Mouse (Mus musculus) cerebellum, postnatal 36 days (tissue): ENCODE measurements around the gene Naga.
"Not testable (repeated sequence)": the region's sequence is repeated elsewhere in the genome, so short reads cannot be mapped to it uniquely, and the experiment has no call there.

ENCODE experiments used
- DNase-seq, 2 experiments: peaks; one replicate each; pipeline ENCODE4 v3.0.0; 2021 to 2022; ENCODE audit warnings: mixed read lengths in 2 of 2

Gene Naga

DNA sequence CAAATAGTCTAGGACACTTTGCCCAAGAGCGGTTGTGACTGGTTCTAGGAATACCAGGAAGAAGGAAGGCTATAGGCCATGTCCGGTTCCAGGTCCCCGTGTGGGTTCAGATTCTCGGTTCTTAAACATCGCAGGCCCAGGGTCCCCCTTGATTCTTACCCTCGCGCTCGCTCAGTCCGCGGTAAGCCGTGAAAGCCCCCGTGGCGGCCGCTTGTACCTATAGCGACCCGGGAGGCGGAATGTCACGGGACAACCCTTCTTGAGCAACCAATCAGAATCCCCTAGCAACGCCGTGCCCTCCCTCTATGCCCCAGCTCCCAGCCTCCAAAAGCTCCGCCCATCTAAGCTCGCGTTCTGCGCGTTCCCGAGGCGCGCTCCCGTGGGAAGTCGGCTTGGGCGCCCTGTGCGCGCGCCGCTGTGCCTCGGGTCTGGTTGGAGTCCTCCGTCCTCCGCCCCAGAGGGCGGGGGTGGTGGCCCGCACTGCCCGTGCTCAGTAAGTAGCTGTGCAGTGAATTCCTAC lies at the start of gene Naga, which contains the start of the genes Pheta2 and Smdt1:
Gene Naga (minus strand): TSS at position 333 of the 520 bp plus-strand sequence.
Gene Pheta2 (plus strand): TSS at position 350 of the 520 bp plus-strand sequence.
Gene Smdt1 (plus strand): TSS at position 367 of the 520 bp plus-strand sequence.
- peak; percentile 94 to 97 for DNase-seq

DNA sequence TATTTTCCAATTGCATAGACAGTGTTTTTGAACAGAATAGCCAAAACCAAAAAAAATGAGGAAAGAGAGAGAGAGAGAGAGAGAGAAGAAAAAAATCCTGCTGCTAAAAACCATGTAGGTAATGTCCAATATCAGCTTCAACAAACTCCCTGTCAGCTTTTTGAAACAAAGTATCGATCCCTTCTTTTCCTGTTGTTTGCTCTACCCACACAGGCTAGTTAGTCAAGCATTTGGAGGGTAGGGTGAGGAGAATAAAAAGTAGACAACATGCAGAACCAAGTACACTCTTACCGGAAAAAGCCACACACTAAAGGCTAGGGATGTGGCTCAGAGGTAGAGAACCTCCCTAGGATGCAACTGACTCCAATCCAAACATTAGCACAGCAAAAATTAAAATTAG lies 47.0 kb upstream of the Naga start:
- no peak for DNase-seq

DNA sequence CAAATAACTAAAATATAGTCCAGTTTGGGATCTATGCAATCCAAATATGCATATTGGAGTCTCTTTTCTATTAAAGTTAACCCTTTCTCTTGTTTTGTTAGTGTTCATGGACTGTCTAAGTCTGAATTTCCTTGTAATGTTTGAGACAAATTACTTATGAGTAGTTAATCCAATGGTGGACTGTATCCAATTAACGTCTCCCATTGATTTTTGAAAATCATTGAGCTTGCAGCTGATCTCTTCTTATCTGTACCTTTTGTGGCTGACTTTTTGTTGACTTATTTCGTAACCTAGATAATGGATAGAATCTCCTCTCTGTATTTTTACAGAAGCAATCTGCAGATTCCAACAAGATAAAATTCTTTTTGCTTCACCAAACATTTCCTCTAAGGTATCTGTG lies 43.7 kb upstream of the Naga start:
- no peak for DNase-seq

DNA sequence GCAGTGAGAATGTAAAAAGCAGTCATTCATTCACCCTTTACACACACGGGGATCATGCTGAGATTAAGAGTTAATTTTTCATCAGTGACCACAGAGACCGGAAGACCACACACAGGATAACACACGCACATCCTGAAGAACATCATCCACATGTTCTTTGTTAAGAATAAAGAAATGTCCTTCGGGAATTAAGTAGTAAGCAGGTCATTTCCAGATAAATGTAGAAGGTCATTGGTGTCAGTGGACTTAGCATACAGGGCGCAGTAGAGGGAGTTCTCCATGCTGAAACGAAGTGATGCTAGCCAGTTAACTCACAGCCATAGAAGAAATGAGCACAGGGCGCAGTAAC lies 42.0 kb upstream of the Naga start:
- DNase-seq = no peak

DNA sequence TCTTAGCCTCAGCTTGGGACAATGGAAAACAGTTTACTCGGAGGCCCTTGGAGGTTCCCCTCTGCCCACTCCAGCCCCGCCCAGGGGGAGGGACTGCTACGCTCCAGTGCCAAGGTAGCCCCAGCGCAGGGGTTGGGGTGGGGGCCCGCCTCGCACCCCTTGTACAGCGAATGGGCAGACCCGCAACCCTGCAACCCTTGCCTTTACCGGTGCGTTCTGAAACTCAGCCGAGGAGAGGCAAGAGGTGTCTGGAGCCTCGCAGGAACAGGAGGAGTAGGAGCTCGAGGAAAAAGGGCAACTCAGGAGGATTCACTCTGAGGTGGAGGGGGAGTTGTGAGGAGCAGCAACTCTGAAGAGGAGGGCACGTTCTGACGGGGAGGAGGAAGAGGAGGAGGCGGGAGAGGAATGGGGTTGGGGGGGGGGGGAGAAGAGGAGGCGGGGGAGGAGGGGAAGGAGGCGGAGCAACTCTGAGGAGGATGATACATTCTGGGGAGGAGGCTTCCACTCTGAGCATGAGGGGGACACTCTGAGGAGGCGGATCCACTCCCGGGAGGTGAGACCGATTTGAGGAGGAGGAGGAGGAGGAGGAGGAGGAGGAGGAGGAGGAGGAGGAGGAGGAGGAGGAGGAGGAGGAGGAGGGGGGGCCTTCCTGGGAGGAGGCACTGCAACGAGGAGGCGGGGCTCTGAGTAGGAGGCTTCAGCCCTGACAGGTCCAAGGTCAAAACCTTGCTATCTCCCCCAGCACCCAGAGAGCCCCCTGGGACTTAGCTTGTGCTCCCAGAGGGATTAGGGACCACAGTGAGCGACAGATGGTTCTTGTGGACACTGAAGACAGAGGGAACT lies 41.4 kb upstream of the Naga start, which contains the start of gene Cyp2d22:
Gene Cyp2d22 (minus strand): TSS at position 390 of the 843 bp plus-strand sequence.
- DNase-seq = peak; percentile 41 to 47

DNA sequence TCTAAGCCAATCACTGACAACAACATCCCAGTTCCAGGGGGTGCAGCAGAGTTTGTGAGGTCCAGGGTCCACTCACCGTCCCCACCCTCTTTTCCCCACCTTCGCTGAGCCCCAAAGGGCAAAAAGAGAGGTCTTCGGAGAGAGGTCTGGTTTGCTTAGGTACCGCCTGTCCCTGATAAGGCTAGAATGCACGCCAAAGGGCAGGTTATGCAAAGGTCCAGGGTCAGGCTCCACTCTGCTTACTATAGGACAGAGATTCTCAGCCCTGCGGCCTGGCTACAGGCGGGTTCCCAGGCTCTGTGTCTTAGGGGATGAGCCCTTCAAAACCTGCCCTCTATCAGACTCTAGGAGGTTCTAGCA lies 40.8 kb upstream of the Naga start:
- DNase-seq = no peak

DNA sequence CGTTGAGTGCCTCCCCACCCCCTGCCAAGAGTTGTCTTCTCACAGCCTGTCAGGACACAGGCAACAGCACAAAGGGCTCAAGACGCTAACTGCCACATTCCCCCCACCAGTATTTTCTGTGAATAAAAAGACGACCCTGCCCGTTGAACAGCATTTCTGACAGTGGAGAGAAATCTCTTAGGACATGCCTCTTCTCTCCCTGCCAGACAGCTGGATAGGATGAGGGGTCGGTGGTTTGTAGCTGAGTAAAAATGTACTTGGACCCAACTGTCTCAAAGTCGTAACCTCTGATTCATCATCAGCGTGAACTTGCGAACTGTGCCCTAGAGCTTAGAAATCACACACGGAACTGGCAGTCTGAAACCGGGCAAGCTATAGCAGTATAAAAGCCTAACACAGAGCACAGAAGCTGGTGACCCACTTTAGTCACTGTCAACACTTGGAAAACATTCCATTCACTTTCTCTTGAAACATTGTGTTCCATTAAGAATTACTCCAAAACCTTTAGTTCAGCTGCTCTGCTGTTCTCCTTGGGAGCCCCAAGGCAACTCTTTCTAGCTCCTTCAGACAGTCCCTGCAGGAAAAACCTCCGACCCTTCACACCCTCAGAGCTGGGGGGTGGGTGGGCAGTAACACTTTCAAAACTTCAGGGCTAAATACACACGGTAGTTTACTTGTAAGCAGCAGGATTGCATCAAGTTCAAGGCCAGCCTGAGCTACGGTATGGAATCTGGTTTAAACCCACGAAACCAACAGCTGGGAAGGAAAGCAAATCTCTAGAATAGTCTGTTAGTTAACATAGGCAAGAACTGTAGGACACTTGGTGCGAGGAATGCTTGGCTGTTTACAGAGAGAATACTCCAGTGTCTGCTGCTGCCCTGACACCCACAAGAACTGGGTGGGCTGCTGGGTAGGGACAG lies 39.8 kb upstream of the Naga start:
- DNase-seq = no peak

DNA sequence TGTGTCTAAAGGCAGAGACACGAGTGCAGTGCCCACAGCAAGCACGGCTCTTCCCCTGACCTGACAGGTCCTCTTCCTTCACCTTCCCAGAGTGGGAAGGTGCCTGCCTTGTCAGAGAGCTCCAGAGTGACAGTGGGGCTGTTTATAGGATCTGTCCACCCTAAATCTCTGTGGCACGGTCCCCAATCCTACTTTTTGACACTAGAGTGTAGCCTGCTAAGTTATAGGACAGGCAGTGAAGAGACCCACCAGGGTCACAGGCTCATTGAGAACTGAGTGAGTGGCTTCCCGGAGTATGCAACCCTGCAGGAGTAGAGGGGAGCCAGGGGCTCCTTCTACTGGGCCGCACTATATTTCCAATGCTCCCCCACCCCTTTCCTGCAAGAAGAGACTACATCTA lies 39.0 kb upstream of the Naga start:
- DNase-seq = no peak

DNA sequence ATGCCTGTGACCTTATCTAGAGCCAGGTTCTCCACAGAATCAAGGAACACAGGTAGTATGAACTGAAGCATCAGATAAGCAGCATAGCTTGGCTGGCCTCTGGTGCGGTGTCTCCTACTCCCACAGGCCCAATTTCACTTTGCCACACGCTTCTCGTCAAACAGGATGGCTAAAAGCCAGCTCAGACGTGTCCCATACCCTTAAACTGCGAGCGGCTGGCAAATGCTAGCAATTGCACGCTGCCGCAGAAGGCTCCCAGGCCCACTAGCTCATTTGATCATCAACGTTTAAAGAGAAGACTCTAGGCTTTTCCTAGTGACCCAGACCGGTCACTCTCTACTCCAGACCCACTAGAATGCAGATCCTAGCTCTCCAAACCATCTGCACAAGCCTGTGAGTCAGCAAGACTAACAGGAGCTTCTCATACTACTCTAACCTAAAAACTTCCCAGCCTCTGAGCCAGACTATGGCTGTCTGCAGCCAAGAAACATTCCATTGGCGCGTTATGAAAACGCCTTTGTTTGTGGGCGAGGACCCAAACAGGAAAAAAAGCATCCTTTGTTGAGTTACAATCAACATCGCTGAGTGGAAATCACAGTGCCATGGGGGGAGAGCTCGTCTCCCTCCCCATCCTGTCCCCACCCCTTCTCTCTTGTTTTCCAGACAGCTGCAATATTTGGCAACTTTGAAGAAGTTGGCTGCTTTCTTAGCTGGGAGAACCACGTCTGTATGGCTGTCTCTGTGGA lies 37.8 kb upstream of the Naga start:
- DNase-seq = no peak

DNA sequence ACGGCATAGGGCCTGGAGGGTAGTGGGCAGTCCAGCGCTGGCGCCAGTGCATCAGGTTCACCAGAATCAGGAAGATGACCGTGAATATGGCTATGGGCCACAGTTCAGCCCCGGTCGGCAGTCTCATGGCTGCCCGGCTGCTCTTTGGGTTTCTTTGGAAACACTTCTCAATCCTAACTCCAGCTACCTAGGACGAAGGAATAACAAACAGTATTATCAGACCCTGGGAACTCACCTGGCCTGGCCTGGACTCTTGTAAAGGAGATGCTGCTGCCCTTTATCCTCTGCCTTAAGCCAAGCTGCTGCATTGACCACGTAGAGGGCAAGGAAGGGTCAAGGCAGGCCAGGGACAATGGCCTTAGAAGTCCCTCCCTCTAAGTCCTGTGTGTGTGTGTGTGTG lies 37.1 kb upstream of the Naga start:
- DNase-seq = no peak

DNA sequence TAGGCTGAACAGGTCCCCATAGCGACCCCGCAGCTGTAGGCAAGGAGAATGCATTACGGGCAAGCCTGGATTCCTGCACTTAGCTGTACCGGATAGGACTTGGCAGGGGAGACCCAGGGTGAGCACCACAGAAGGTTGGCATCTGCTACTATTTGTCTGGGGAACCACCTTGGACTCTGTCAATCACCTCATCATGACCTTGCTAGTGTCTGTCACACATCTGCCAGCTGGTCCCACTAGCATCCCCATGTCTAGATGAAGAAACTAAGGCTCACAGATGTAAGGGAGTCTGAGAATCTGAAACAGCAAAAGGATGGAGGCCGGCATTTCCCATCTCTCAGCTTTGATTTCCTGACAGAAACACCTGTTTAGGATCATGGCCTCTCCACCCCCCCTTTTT lies 35.7 kb upstream of the Naga start:
- DNase-seq = no peak

DNA sequence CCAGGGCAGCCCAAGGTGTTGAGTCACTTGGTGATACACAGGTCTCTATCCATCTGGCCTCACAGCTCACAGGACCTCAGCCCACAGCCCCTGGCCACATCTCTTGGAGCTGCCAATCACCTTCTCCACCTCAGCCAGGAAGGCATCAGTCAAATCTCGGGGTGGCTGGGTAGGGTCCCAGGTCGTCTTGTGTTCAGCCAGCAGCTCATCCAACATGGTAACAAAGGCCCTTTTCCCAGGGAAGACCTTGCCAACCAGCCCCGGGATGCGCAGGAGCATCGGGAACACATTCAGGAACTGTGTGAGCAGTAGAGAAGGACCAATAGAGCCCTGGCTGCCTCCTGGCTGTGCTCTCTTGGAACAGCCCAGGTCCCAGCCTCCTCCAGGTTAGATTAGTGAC lies 34.3 kb upstream of the Naga start:
- DNase-seq = no peak

DNA sequence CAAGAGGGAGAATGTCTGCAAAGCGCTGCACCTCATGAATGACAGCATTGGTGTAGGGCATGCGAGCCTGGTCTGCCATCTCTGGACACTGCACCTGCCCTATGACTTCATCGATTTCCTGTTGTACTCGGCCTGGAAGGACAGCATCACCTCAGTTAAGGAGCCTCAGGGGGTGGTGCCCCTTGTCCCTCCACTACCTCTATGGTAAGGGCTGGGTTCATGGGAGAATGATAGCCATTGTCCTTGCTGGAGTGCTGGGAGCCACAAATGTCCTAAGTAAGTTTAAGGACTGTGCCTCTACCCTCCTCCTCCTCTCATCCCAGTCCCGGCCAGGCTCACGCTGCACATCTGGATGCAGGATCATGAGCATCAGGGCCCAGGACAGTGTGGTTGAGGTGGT lies 33.7 kb upstream of the Naga start:
- no peak for DNase-seq

DNA sequence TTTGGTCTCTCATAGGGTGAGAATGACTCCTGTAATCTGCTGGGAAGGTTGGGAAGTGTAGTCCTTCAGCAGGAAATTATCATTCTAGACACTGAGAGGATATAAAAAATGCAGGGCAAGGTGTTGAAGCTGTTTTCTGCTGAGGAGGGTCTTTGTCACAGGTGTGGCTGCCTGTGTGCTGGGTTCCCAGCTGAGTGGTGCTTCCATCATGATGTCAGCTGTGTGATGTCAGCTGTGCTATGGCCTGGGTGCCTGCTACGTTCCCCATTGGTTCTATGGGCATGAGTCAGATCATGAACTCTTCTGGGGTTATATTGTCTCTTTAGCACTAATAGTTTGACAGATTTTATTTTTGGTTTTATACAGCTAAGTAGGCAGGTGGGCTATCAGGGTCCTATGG lies 30.1 kb upstream of the Naga start:
- DNase-seq = no peak

DNA sequence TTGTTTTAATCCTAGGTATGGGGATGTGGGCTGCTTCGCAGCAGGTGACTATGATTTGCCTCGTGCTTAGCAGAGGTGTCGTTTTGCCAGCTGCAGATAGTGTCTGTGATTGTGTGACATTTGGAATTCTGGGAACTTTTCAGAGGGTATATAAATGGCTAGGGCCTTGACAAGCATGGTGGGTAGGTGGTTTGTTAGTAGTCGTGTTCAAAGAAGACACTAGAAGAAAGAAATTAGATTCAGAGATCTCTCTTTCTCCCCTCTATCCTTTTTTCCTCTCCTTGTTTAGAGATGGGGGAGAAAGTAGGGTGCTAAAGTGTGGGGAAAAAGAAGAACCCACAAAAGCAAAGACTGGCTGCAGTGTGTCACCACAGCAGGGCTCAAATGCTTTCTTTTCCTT lies 29.4 kb upstream of the Naga start:
- DNase-seq = no peak

DNA sequence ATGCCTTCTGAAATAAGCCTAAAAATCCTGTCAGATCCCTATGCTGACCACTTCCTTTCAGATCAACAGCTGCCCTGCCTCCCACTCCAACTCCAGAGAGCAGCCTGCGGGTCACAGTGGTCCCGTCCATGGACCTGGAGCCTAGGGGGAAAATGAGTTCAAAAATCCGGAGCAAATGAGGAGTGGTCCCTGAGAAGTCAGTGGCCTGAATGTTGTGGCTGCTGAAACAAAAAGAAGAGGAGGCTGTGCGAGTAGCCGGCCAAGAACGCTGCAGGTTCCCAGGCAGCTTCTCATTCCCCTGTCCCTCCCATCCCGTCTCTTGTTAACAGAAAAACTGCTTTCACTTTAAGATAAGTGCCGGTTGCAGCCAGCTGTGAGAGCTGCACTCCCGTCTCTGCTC lies 25.8 kb upstream of the Naga start:
- not testable (repeated sequence) for DNase-seq

DNA sequence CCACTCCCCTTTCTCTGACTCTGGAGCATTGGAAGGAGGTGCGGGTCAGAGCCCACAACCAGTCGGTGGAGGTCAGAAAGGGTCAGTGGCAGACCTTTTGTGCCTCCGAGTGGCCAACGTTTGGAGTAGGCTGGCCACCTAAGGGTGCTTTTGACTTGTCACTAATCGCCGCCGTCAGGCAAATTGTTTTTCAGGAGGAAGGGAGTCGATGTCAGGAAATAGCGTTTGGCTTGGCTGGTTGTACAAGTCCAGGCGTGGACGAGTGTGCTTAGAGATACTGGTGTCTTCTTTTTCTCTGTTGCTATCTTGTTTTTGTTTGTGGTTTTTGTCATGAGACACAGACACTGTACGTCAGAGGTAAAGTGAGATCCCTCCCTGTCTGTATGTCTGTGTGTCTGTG lies 25.1 kb upstream of the Naga start:
- not testable (repeated sequence) for DNase-seq

DNA sequence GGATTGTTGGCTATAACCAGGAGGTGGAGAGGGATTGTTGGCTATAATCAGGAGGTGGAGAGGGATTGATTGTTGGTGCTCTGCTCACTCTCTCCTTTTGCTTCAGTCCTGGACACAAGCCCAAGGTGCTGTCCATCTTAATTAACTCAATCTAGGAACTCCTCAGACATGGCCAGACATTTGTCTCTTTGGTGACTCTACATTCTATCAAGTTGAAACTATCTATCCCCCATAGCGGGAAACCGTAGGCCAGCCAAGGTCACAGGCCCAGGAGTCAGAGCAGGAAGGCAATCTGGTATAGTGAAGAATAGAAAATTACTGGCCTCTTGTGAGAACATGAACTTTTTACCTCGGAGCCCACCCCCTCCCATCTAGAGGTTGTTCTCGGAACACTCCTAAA lies 23.5 kb upstream of the Naga start:
- no peak for DNase-seq

DNA sequence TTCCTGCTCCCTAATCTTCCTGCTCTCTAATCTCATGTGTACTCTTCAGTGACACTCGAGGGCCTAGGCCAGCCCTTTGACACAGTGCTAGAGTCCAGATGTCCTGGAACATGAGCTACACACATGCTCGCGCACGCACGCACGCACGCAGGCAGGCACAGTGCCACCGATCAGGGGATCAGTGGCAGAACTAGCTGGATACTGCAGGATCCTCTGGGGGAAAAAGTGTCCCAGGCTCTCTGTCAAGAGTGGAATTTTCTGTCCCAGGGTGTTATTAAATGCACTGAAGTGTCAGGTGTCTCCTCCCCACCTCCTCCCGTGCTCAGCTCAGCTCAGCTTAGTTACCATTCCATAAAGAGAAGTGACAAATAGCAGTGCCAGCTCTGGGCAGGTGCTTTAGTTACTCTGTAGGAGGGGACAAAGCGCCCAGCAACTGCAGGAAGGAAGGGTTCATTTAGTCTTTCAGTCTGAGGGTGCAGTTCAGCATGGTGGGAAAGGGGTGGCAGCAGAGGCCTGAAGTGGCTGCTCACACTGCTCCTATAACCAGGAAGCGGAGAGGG lies 22.8 kb upstream of the Naga start:
- no peak for DNase-seq

DNA sequence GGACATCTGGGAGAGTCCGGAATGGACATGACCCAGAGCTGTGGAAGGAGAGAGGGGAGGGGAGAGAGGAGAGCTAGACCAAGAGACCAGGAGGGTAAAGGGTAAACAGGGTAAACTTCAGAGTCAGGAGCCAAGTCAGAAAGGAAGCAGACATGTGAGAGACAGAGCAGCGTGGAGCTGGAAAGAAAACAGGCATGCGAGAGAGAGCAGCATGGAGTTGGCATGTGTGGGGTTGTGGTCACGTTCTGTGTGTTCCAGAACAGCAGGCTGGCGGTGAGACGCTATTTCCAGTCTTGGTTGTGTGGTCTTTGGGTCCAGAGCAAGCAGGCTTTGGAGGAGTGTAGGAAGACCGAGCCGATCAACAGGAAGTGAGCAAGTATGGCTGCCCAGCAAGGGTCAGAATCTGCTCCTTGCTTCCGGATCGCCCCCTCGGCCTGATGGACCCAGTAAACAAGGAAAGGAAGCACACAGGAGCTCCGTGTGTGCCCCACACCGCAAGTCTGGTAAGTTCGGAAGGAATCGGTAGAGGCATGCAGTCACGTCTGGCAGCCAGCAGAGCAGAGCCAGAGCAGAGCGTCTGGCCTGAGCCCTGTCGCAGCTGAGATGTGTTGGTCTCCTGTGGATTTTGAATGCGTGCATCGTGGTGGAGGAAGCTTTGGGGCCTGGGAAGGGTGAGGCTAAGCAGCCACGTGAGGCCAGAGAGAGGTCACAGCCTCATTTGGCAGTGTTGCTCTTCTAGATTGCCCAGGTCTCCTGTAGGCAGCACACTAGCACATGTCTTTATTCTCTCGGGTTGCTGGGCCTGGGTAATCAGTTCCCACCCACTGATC lies 19.9 kb upstream of the Naga start:
- no peak for DNase-seq

DNA sequence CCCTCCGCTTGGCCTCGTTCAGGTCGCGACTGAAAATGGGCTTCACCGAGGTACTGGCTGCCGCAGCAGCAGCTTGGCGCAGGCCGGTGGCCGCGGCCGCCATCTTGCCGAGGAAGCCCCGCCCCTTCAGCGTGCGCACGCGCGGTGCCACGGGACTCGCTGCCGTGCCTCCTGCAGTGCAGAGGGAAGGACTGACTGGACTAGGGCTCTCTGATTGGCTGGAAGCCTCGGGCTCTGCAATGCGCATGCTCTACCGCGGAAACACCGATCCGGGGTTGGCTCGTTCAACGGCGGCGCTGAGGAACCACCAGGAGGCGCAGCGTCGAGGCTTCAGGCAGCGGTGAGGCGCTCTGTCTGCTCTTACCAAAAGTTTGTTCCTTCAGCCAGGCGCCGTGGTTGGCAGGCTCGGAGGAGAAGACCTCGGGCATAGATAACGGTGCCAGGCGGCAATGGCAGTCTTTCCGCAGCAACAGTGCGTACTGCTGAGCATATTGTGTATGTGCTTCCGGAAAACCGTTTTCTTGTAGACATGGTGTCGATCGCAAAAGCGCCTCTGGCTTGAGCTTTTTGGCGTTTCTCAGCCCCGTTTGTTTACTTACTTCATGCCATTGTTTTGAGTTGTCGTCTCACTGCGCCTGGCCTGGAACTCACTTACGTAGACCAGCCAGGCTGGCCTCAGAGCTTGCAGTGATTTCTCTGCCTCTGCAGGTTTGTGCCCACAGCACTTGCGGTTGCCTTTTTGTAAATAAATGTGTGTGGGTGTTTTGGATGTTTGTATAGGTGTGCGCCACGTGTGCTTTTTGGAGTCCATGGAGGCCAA lies 15.6 kb upstream of the Naga start, which contains the start of gene Ndufa6:
Gene Ndufa6 (minus strand): TSS at position 197 of the 820 bp plus-strand sequence.
- peak; percentile 97 to 98 for DNase-seq
